Mouse (Mus musculus): Measurements from ENCODE around the gene Gm20696.

DNA sequence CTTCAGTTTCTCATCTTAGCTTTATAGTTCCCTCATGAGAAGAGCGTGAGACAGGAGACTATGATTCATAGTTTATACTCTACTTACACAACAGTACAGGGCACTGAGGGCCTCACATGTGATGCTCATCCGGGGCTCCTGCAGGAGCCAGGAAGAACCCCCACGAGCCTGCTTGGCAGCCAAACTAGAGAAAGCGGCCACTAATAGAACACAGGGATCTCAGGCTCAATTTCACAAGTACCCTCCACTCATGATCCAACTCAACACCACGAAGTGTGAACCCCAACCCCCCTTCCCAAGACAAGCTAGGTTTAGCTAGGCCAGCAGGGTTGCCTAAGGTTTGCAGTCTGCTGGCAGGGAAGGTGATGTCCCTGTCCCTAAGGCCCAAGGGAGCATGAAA lies 223.1 kb downstream of the Gm20696 start:
- TF ChIP-seq TAL1 (IDR thresholded peaks at IDR 0.05; ENCODE audit: low read length): no peak
- TF ChIP-seq GATA1 (IDR thresholded peaks at IDR 0.05; ENCODE audit: low read length): no peak
